Mouse (Mus musculus) intestine, embryonic 16.5 days (tissue): ENCODE measurements at regions not wholly inside any gene's neighbourhood (a gene's known extent, or its start where the extent isn't known, plus 50 kb on each side); places are given as distances from the start of the nearest gene placed in this dataset.

Experiments
- ATAC-seq: fragments of 200-750 bp; cut with Nextera tagmentation; 2 replicates; pipeline ENCODE4 v1.8.0; 2017; ENCODE audit warnings: moderate TSS enrichment, moderate library complexity
- H3K27ac ChIP-seq: fragments of 300-500 bp; sonication (generic); 2 replicates; pipeline ENCODE4 v1.5.1; 2014; ENCODE audit warnings: mild to moderate bottlenecking, low read length
- H3K27me3 ChIP-seq: fragments of 300-500 bp; sonication (generic); replicated peaks from 2 replicates; pipeline ENCODE4 v1.6.1; 2014; ENCODE audit warnings: low read length, control low read depth, mixed read lengths; ENCODE audit not compliant: control insufficient read depth, insufficient read depth
- H3K36me3 ChIP-seq: fragments of 300-500 bp; sonication (generic); 2 replicates; pipeline ENCODE4 v1.6.1; 2014; ENCODE audit warnings: low read length, control low read depth; ENCODE audit not compliant: control insufficient read depth, insufficient read depth
- H3K4me1 ChIP-seq: fragments of 300-500 bp; sonication (generic); 2 replicates; pipeline ENCODE4 v1.6.1; 2014; ENCODE audit warnings: low read length, control low read depth, mixed read lengths; ENCODE audit not compliant: control insufficient read depth, insufficient read depth
- H3K4me2 ChIP-seq: fragments of 300-500 bp; sonication (generic); 2 replicates; pipeline ENCODE4 v1.6.1; 2014; ENCODE audit warnings: low read depth, low read length, control low read depth
- H3K4me3 ChIP-seq: fragments of 300-500 bp; sonication (generic); 2 replicates; pipeline ENCODE4 v1.5.1; 2014; ENCODE audit warnings: mild to moderate bottlenecking, low read length
- H3K9ac ChIP-seq: fragments of 300-500 bp; sonication (generic); 2 replicates; pipeline ENCODE4 v1.6.1; 2014; ENCODE audit warnings: low read depth, low read length
- H3K9me3 ChIP-seq: fragments of 300-500 bp; sonication (generic); 2 replicates; pipeline ENCODE4 v1.6.1; 2016; ENCODE audit warnings: low read length, control low read depth; ENCODE audit not compliant: control insufficient read depth
- WGBS: fragments of 180-500 bp; shearing (Covaris S2); extraction: QIAGEN DNeasy Blood & Tissue Kit; methylation state at CpG from one replicate; pipeline ENCODE4 v1.1.7; 2014; 5-methylcytosine and 5-hydroxymethylcytosine counted together

DNA sequence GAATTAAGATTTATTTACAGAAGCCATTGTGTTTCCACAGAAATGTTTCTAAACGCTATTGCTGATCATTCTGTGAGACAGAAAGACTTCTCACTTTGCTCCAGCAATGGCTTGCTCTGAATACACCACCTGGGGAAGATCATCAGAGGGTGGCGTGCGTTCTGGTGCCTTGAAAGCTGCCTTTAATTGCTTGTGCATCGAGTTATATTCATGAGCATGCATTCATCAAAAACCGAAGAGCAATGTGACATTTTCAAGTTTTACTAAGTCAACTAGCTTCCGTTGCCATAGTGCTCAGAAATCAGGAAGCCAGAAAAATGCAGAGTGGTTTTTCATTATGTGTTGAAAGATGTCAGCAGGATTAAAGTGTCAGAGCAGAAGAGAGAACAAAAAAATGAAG lies 85.0 kb upstream of the Pcdh18 start:
- Histone ChIP-seq H3K27ac (no peak overlapping the region), H3K9ac (no peak overlapping the region), H3K27me3 (no peaks in the 10 kb centered on the region), H3K4me2 (no peak overlapping the region), H3K4me1 (no peaks in the 10 kb centered on the region), H3K36me3 (no peaks in the 10 kb centered on the region), H3K4me3 (no peak overlapping the region), H3K9me3 (no peaks in the 10 kb centered on the region)
- ATAC-seq: no peak
- WGBS: 52% methylated on average over 6 of the region's 6 CpGs

DNA sequence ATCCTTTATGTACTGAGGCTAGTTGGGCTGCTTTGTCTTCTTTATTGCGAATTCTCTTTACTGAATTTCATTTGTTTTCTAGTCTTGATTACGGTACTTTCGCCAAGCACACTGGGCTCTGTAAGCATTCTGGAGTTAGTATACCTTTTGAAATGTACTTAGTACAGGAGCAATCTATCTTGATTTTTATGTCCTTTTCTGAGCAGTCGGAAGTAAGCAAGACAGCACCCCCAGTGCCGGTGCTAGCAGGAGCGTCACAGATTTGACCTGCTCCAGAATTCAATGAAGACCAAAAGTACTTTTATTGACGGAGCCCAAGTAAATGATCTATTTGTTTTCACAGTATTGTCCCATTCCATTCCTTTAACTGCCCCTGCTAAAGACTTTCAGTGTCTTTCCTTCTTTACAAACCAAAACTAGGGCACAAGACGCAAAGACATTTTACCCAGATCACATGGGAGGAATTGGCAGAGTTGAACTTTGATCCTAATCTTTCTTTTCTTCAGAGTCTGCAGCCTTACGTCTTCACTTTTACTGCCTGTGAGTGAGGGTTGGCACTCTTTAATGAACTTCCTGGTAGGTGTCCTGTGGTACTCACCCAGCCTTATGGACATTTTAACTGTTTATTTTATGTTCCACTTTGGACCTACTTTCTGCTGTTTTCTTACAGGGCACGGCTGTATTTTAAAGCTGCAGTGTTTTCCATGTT lies 83.5 kb upstream of the Pcdh18 start:
- no peak overlapping the region for H3K9ac ChIP-seq
- H3K27me3 ChIP-seq: no peaks in the 10 kb centered on the region
- no peaks in the 10 kb centered on the region for H3K4me1 ChIP-seq
- 0 out of 2 replicates have a peak overlapping the region, but pooled peaks have one; percentile 23 for H3K4me2 ChIP-seq
- no peaks in the 10 kb centered on the region for H3K36me3 ChIP-seq
- ATAC-seq: peak; percentile 98
- H3K27ac ChIP-seq: no peak overlapping the region
- WGBS: 61% methylated on average over 10 of the region's 10 CpGs
- H3K4me3 ChIP-seq: no peak overlapping the region
- no peaks in the 10 kb centered on the region for H3K9me3 ChIP-seq

GRCm38 (mm10) chr3:49814401-49814800 lies 57.3 kb upstream of the Pcdh18 start:
- Histone ChIP-seq H3K27ac (no peak overlapping the region), H3K4me3 (no peak overlapping the region), H3K27me3 (no peaks in the 10 kb centered on the region), H3K36me3 (no peaks in the 10 kb centered on the region), H3K4me2 (no peak overlapping the region), H3K9me3 (no peaks in the 10 kb centered on the region), H3K4me1 (no peaks in the 10 kb centered on the region), H3K9ac (no peak overlapping the region)
- WGBS: 72% methylated on average over 5 of the region's 5 CpGs
- ATAC-seq: no peak

DNA sequence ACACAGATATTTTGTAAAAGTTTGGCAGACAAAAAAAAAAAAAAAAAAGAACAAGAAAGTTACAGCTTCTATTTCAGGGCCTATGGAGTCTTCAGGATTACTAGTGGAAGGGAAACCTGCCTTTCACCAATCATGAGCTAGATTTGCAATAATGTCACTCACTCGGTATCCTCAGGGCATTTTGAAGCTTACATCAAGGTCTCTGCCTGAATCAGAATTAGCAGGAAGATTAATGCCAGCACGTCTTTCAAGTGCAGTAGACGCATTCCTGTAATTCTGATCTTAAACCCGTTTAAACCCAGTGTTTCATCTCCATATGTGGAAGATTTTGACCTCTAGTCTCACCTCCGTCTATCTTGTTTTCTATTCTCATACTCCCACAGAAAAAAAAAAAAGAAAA lies 50.6 kb upstream of the Pcdh18 start:
- Histone ChIP-seq H3K36me3 (no peaks in the 10 kb centered on the region), H3K4me2 (no peak overlapping the region), H3K4me1 (no peaks in the 10 kb centered on the region), H3K4me3 (no peak overlapping the region), H3K9me3 (no peaks in the 10 kb centered on the region), H3K27ac (peak overlapping the region; percentile 37; the same call in 1 of the 2 replicates), H3K9ac (no peak overlapping the region), H3K27me3 (no peaks in the 10 kb centered on the region)
- no peak for ATAC-seq
- 42% methylated on average over 5 of the region's 5 CpGs for WGBS

DNA sequence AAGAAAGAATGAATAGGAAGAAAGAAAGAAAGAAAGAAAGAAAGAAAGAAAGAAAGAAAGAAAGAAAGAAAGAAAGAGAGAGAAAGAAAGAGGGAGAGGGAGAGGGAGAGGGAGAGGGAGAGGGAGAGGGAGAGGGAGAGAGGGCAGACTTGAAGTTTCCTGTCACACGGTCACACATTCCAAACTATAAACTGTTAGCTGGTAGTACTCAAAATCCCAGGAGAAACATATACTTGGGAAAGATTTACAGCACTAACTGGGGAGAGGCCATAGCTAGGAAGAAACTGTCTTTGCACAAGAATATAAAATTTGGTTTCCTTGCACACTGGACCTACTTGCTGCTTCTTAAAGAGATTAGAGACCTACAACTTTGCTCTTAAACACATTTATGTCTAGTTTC lies 50.2 kb upstream of the Pcdh18 start:
- no peak overlapping the region for H3K4me3 ChIP-seq
- H3K4me2 ChIP-seq: no peak overlapping the region
- no peaks in the 10 kb centered on the region for H3K9me3 ChIP-seq
- H3K4me1 ChIP-seq: no peaks in the 10 kb centered on the region
- H3K27ac ChIP-seq: no peak overlapping the region
- ATAC-seq: no peak
- no peak overlapping the region for H3K9ac ChIP-seq
- 33% methylated on average over 1 of the region's 1 CpGs for WGBS
- H3K27me3 ChIP-seq: no peaks in the 10 kb centered on the region
- no peaks in the 10 kb centered on the region for H3K36me3 ChIP-seq
